Mouse (Mus musculus) olfactory bulb, adult 2 months (tissue): Measurements from ENCODE around the gene Dctpp1.

Source experiments
- CTCF ChIP-seq: fragments of 200-500 bp; IDR thresholded peaks from 2 replicates; pipeline ENCODE4 v1.5.1; 2012; ENCODE audit warnings: low read depth, mild to moderate bottlenecking, low read length, moderate library complexity; ENCODE audit not compliant: insufficient read depth
- POLR2A ChIP-seq: fragments of 200-500 bp; IDR thresholded peaks from 2 replicates; pipeline ENCODE4 v1.6.1; 2012; ENCODE audit warnings: mild to moderate bottlenecking, low read depth, low read length, moderate library complexity; ENCODE audit not compliant: insufficient read depth

DNA sequence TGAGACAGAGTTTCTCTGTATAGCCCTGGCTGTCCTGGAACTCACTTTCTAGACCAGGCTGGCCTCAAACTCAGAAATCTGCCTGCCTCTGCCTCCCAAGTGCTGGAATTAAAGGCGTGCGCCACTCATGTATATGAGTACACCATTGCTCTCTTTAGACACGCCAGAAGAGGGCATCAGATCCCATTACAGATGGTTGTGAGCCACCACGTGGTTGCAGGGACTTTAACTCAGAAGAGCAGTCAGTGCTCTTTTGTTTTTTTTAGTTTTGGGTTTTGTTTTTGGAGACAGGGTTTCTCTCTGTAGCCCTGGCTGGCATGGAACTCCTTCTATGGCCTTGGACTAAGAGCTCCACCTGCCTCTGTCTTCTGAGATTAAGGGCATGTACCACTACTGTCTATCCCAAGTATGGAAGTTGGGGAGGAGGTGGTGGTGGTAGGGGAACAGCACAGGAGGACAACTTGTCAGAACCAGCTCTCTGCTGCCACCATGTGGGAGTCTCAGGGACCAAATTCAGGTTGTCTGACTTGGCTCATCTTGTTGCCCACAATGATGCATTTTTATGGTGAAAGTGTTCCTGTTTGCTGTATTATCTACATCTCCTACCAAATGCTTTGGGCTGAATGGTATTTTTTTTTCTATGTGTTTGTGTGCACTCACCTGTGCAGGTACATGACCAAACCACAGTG lies 31.8 kb downstream of the Dctpp1 start:
- TF ChIP-seq POLR2A (no peak), CTCF (0 out of 2 replicates have a peak, but pooled peaks have one; percentile 26)
